Mouse (Mus musculus) ovary, postnatal 36 days (tissue): ENCODE data around the gene Thra.

Experiments used
- DNase-seq: peaks from one replicate; pipeline ENCODE4 v3.0.0; 2022; ENCODE audit warnings: low spot score, mixed read lengths

Thra gene

DNA sequence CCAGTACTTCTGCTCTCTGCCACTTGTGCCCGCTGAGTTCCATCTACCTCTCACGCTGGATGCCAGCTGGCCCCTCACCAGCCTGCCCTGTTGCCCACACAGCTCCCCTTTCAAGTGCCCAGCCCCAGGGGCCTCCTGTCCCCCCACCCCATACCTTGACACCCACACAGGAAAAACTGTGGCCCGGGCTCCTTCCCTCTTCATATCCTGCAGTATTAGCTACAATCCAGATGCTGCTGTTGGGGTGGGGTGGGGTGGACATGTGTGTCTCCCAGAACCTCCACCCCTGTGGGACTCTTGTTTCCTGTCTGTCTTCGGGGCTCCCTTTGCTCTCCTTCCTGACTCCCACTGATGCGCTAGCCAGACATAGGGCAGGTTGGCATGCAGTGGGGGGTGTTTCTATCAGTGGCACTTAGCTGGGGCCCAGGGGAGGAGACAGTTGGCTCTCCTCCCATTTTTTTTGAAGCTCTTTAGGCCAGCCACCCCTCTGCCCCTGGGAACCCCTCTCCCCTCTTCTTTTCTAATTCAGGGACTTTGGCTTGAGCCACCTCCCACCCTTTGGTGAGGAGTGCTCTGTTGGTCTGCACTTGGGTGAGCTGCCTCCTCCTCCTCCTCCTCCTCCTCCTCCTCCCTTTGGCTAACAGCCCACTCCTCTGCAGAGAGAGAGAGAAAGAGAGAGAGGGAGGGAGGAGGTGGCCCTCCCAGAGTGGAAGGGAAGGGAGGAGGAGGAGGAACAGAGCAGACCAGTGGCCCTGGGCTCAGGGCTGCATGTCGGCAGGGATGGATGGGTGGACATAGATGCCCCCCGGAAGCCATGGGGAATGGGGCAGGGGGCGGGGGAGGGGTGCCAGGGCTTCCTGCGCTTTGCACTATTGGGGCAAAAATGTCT lies 25.2 kb downstream of the Thra start:
- DNase-seq, result no peak

DNA sequence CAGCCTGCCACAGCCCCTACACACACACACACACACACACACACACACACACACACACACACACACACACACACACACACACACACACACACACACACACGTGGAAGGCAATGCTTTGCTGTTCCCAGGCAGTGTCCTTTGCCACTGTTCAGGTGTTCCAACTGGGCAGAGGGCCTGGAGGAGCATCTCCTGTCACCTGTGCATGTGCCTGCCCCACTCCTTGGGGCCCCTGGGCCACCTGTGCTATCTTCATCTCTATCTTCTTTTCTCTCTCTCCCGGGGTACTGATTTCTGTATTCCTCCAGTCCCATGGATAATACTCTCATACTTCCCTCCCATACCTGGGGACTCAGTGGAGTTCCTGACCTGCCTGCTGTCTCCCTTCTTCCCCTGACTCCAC lies 25.9 kb downstream of the Thra start:
- DNase-seq, result no peak

DNA sequence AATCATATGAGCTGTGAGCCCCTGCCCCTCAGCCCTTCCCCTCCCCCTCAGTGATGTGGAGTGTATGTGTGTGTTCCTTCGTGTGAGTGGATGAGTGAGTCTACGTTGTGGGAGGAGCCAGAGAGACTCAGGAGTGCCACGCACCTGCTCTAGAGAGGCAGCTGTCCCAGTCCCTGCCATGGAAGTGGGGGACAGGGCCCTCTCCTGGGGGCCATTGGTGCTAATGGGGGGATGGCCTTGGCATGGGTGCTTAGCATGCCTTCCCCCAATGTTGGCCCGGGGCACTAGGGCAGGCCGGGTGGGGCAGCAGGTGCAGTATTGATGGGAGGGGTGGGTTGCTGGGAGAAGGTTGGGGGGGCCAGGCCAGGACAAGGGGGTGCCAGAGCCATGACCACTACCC lies 26.4 kb downstream of the Thra start:
- no peak for DNase-seq

DNA sequence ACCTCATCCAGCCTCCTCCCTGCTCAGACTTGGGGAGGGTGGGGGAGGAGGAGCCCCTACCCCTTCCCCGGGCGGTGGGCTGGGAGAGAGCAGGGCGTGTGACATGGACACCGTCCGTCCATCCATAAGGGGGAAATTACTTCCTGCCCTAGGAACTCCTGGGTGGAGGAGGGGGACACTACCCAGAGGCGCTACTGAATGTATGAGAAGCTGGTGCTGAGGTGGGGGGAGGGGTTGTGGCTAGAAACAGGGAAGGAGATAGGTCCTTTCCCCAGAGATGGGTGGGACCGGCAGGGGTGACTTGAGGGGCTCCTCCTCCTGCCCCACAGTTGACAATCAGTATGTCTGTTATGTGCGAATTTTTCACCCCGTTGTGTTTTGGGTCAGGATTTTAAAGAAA lies 26.8 kb downstream of the Thra start:
- DNase-seq, result peak; percentile 5

DNA sequence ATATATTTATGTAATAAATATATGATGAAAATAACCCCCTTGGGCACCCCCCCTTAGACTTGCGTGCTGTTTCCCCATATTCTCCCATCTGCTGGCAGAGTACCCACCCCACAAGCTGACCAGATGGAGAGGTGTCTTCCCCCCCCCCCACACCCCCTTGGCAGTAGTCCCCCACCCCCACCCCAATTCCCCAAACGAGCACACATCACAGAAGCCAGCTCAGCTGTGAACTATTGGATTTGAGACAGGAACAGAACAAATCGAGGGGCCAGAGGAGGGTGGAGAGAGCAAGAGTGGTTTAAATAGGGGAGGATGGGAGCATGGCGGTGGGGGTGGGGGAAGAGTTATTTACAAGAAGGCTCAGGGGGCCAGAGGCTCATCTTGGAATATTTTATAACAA lies 27.3 kb downstream of the Thra start:
- DNase-seq, result no peak

DNA sequence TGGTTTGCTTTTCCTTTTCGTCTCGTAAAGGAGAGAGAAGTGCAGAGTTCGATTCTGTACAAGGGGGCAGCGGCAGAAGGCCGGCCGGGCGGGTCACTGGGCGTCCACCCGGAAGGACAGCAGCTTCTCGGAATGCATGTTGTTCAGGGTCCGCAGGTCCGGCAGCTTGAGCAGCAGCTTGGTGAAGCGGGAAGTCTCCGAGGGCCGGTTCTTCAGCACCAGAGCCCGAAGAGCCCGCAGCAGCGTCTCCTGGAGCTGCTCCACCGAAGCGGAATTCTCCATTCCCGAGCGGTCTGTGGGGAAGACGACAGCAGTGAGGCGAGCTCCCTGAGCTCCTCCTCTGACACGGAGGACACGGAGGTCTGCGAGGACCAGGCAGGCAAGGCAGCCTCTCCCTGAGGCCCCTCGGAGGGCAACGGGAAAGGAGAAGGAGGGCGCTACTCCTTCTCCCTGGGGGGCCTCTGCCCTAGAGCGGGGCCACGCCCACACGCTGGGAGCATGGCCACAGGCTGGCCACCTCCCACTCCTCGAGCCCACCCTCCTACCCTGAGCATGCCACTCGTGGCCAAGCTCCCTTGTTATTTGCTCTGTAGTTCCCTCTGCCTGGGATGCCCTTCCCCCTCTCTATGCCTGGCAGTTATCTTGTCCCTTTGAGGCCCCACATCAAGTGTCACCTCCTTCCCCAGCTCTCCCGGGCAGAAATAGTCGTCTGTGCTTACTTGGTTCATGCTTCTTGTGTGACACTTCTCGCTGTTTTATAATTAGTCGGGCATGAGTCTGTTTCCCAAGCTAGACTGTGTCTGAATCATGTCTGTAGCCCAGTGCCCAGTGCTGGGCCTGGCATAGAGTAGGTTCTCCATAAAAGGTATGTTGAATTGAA lies 27.9 kb downstream of the Thra start:
- no peak for DNase-seq

DNA sequence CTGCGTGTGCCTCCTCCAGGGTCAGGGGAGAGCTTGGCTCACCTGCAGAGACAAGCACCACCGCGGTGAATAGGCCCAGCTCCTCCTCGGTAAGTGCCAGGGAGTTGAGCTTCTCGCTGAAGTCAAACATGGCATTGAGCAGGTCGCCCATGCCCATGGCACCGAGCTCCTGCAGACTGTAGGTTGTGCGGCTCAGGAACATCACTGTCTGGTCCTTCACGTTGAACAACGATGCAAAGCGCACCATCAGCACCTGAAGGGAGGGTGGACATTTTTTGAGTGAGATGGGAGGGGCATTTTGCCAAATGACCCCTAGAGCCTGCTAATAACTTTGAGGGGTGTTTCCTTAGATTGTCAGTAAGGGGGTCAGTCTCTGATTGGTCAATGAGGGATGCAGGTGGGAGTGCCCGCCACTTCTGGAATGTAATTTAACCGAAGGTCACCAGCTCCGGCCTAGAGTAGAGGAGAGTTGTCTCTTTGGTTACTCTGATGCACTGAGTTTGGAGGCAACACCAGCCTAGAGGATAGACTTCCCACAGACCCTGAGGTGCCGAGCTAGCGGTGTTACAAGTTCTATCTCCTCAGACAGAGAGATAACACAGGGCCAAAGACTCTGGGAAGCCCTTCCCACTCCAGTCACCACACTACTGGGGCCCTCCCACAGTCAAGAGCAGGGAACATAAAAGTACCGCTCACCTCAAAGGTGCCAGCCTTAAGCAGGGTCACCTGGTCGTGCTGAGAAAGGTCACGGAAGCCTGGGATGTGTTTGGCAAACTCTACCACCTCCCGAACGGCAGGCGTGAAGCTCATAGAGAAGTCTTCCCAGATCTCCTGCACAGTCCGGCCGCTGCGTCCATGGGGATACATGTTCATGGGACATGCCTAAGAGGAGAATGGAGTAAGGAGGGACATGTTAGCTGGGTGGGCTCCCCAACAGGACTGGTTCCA lies 28.8 kb downstream of the Thra start:
- DNase-seq, result no peak

DNA sequence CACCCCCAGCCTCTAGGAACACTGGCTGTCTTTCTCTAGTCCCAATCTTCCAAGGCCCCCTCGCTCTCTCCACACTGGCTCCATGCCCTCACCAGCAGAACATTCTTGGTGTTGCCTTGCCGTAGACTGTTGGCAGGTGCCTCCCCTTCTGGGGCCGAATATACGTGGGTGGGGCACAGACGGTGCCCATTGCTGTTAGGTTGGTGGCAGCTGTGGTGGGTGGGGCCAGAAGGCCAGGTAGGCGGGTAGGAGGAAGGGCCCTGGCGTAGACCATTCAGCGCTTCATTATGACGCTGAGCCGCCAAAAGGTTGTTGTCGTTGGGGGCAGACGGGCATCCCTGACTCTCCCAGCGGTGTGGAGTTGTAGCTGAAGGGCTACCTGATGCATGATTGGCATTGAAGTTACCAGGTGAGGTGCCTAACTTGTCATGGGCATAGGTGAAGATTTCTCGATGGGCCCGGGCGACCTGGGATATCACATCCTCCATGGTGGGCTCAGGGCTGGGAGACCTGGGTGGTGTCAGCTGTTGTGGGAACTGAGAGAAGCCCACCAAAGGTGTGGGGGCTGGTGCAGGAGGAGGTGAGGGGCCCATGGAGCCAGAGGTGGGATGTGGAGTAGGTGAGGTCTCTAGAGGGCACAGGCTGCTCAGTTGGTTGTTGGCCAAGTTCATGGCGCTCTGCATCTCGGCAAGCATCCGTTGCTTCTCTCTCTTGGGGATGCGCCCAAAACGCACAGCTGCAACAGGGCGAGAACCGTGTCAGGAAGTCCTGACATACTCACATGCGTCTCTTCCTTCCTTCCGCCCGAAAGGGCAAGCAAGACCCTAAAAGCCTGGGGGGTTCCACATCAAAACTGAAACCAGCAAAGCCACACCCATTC lies 29.9 kb downstream of the Thra start:
- no peak for DNase-seq

DNA sequence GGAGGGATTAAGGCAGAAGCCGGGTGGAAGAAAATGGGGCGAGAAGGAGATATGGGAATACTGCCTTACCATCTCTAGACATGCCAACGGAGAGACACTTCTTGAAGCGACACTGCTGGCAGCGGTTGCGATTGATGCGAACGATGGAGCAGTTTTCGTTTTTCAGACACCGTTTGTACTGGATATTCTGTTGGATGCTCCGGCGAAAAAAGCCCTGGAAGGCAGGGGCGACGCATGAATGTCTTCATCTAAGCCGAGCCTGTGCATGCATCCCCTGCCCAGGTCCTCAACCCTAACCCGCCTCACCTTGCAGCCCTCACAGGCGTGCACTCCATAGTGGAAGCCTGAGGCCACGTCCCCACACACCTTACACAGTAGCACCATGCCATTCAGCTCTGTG lies 30.7 kb downstream of the Thra start:
- DNase-seq, result no peak

DNA sequence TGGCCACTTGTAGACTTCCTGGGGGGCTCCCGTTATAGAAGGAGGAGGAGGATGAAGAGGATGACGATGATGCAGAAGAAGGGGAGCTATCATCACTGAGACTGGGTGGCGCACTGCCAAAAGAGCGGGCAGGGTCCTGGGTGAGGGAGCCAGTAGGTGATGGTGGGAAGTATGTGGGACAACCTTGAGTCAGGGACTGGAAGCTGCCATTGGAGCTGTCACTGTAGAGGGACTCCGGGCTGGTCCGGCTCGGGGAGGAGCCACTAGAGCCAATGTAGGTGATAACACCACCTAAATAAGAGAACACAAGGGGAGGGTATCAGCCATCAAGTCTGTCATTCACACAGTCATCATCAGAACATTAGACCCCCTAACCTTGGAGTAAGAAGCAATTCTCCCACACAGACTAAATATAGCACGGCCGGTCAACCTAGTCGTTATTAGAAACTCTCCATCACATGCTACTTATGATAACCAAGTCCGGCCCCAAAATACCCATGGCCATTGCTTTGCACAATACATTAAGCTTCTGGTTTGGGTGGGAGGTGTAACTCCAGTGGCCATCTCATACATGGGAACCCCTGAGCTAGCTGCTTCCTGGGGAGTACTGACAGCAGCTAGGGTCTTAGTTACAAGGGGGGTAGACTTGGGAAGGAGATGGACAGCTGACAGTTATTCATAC lies 31.5 kb downstream of the Thra start:
- DNase-seq, result peak; percentile 35

DNA sequence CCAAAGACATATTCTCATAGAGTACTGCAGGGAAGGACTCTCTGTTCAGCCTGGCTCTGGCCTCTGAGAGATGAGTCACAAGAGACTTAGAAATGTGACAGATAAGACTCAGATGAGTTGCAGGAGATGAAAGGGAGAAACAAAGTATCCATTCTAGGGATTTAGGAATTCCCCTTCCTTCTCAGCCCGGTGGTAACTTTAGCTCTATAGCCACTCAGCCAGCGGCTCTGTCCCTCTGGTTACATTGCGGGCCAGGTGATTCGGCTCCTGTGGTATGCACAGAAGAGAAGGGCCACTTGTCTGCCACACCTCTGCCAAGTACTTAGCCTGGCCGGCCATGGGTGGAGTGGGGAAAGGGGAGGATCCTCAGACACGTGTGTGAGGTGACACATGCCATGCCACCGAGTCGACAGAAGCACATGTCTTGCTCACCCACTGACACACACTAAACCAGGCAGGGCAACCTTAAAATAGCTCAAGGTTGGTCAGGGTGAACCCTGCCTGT lies 32.3 kb downstream of the Thra start:
- DNase-seq, result no peak

DNA sequence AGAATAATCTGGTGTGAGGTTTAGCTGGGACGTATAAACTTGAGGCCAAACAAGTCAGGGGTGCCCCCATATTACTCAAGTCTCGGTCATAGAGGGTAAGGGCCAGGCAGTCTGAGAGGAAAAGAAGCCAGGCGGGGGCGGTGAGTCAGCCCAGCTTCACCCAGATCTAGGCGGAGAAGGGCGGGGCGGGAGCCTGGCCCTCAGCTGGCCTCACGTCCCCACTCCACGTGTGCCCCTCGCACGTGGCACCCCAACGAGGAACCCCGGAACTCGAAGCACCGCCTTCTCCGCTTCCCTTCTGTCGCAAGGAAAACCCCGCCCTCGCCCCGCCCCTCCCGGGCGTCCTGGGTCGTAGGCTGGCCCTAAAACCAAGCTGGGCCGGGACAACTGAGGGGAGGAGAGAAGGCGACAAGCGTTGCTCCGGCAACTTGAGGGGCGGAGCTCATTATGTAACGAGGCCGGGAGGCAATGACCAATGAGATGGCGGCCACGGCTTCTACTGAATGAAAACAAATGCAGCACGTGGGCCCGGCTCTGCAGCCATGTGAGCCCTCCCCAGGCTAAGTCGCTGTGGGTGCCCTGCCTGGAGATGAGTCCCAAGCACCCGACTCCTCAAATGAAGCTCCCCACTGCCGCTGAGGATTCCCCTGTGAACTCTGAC lies 33.3 kb downstream of the Thra start:
- peak; percentile 99 for DNase-seq

DNA sequence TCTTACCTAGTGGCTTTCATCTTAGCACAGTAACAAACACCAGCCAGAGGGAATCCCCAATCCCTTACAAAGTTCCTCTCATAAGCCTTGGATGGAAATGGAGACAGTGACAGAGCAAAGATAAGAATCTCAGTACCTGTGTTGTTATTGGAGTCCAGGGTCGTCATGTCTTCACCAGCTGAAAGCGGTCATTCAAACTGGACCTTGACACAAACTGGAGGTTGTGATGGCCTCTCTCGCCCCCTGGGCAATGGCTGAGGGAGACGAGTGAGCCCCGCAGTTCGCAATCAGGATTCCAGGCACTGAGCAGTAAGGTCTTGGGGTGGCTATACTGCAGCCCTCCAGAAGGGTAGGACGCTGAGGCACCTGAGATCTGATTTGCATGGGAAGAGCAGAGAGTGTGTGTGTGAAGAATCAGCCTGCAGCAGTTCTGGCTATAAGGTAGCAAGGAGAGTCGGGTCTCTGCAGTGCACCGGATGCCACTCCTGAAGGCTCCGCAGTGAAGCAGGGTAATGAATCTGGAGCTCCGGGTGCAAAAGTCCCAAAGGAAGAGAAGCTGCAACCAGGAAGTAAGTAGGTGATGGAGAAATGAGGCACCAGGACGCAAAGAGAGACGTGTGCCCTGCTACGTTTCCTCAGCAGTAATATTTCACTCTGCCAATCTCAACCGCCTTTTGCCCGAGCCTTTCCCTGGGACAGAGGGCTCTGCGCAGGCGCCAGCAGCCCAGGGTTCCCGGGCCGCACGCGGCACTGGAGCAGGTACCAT lies 34.3 kb downstream of the Thra start, which contains the start of gene Nr1d1:
Gene Nr1d1 (minus strand): TSS at position 752 of the 766 bp plus-strand sequence.
- no peak for DNase-seq

DNA sequence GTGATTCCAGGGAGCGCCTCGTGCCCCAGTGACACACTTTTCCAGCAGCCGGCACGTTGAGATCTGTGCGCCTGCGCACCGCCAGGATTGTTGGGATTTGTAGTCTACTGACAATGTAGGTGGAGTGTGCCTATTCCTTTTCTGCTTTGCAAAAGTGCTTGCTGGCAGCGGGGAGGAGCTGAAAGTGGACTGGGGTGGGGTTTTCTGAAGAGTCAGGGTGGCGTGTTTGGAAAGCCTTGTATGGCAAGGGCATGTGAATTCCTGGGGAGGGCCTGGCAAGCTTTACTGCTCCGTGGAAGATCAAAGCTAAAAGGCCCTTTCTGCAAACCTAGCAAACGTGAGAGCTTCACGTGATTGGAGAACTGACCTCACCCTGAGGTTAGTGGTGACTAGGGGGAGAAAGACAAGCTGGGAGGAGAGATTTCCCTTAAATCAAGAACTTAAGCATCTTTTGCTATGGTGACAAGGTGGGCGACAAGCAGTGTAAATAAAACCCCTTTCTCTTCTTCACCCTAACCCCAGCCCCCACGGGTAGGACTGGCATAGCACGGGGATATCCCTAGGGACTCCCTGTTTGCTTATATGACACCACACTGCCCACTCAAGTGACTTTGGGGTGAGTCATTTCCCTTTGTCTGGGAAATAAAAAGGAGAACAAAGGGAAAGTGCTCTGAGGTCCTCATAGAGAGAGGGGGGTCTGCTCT lies 35.1 kb downstream of the Thra start:
- peak; percentile 99 for DNase-seq

DNA sequence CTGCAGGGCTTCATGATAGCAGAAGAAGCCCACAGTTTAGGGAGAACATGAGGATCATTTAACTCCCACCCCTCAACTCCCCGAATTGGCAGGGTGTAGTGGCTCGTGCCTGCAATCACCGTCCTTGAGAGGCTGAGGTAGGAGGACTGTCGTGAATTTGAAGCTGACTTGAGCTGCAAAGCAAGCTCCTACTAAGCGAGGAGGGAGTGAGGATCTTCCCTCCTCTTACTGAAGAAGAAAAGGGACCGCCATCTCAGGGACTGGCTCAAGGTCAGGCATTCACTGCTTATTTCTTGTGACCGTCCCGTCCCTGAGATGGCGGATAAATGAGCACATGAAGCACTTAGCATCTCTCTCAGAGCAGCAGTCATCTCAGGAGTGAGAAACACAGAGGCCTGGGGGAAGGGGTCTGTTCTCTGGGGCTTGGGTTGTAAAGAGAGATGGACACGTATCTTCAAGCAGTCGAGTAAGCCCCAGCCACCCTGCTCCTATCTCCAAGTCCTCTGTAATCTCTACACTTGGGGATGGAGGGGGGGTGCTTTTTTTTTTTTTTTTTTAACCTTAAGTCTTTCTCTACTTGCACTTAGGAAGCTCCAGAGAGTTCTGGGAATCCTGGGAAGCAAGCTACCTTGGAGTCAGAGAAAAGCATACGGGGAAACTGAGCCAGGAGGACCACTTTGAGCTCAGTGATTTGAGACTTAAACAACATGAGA lies 35.8 kb downstream of the Thra start:
- DNase-seq, result no peak

DNA sequence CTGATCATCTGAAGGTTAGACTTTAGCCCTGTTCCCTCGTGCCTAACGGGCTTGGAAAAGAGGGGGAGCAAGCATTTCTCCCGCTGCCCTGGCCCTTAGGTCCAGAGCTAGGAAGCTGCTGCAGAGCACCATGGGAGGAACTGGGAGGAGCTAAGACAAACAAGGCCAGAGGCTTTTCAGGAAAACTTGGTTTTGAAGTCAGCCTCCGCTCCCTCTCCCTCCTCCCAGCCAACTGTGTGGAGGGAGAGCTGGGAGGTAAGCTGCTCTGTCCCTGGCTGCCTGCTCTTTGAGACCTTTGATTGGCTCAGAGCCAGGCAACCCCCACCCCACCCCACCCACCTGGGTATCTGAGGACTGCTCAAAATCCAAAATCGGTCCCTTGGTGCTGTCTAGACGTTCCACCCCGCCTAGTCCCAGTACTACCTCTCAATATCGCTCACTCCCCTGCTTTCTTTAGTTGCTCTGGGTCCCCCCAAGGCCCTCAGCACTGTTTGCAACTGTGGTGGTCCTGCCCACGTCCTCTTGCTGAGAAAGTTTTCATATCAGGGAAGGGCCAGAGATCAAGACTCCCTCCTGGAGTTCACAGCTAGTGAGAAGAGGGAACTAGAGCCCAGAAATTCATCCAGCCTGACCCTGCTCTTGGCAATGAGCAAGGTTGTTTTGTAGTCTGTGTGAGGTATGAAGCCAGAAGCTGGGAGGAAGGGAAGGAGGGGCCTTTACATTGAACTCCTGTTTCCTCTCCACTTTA lies 36.6 kb downstream of the Thra start:
- peak; percentile 69 for DNase-seq

DNA sequence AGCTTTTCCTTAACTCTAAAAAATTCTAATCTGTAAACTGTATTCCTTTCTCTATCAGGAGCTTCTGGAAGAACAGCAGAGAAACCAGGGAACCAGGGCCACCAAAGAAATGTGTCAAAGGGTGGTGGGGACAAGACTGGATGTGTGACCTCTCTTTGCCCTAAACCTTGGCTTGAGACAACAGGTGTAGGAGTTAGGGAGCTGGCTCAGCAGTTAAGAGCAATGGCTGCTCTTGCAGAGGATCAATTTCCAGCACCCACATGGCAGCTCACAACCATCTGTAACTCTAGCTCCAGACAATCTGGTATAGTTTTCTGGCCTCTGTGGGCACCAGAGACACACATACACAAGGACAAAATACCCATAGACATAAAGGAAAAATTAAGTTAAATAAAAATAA lies 37.5 kb downstream of the Thra start:
- DNase-seq, result no peak
